Mouse (Mus musculus): ENCODE results near the gene Ypel3. TPM values are rescaled to one million over a fixed set of nuclear protein-coding genes. Genes with fewer than 3 reads are reported as not detected.

Ypel3 gene
- total RNA-seq, 2 experiments from 2014 or later: 43.4 to 73.3 TPM

DNA sequence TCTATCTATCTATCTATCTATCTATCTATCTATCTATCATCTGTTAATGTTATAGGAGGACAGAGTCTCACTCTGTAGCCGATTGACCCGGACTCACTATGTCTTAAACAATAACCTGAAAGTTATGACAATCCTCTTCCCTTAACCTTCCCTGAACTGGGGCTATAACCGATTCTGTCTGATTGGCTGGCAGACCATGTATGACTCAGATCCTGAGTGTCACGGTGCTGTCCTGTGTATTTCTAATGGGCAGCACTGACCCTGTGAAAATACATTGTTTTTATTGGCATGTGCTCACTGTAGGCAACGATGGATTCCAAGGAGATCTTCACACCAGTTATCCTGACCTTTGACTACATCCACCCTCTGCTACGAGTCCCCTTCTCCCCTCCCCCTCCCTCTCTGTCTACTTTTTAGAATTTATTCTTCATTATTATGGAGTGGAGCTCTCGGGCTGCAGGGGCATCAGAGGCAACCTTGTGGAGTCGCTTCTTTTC lies 39.0 kb downstream of the Ypel3 start:
- DNase-seq: no peak

DNA sequence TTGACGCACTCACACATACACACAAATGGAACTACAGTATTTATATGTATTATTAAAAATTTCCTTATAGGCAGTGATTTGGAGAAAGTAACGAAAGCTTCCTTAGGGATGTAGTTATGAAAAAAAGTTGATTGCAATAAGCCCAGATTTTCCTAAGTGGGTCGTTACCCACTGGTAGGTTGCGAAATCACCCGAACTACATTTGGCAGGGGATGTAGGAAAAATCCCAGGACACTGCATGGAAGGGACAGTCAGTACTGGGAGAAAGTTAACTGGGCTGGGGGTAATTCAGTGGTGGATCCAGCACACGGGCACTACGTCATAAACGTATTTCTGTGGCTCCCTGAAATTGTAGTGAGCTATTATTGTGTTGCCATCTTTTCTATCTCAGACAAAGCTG lies 39.7 kb downstream of the Ypel3 start:
- DNase-seq: peak in 1 of 2 experiments; percentile 82

DNA sequence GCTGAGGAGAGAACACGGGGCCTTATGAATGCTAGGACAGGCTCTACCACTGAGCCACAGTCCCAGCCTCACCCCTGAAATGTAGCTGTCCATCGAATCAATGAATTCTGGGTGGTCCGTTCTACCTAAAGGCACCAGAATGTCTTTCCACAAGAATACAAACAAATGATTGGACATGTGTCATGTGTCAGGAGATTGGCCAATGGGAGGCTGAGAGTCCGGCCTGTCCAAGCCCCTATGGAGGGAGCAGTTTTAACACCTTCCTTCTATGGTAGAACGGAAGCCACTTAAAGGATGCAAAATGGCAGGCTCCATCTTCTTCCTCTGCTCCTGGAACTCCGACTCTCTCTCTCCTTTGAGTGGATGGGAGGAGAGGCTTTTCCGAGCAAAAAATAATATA lies 40.8 kb downstream of the Ypel3 start:
- DNase-seq: no peak

DNA sequence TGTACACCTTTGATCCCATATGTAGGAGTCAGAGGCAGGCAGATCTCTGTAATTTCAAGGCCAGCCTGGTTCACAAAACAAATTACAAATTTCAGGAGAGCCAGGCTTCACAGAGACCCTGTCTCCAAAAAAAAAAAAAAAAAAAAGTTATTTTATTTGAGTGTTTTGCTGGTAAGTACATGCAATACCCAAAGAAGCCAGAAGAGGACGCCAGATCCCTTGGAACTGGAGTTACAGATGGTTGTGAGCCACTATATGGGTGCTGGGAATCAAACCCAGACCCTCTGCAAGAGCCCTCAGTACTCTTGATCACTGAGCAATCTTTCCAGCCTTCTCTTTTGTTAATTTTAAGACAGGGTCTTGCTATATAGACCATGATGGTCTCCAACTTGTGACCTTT lies 42.1 kb downstream of the Ypel3 start:
- no peak for DNase-seq

DNA sequence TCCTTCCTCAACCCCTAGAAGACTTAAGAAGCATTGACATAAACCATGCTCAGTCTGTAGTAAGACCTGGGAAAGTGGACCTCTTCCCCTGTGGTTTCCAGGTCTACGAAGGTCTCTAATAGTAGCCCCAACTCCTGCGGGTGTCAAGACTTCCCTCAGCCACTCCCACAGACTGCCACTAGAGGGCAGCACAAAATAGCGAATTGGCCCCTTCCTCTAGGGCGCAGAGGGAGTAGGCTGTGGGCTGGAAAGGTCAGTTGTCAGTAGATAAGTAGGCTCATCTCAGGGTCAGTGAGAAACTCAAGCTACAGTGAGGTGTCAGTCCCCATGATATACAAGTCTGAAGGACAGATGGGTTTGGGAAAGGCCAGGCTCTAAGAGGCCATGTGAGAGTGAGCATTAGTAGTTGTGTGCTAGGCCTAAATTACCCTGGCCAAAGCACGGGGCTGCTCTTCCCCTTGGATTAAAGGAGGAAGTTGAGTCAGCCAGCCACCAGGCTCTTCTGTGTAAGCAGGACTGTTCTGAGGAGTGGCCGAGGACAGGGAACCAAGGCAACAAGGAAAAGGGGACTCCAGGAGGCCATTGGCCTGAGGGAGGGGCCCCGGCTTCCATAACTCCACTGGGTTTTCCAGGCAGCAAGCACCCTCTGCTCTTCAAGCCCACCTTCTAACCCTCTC lies 45.2 kb downstream of the Ypel3 start:
- DNase-seq: peak; percentile 85 to 93

DNA sequence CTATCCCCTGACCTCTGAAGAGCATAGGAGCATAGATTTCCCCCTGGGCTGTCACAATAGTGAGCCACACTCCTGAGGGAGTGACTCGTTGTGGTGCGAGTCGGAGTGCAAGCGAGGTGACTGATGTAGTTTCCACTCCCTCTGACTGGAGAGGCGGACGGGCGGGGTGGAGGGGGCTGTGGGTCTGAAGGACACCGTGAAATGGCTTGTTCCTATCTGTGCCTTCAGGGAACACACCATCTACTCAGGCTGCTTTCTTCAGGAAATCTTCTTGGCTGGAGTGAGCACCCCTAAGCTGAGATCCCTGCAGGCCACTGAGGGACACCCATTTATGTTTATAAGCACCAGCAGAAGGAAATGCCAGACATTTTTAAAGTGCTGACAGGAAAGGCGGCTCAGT lies 46.0 kb downstream of the Ypel3 start:
- DNase-seq: peak; percentile 46 to 62

DNA sequence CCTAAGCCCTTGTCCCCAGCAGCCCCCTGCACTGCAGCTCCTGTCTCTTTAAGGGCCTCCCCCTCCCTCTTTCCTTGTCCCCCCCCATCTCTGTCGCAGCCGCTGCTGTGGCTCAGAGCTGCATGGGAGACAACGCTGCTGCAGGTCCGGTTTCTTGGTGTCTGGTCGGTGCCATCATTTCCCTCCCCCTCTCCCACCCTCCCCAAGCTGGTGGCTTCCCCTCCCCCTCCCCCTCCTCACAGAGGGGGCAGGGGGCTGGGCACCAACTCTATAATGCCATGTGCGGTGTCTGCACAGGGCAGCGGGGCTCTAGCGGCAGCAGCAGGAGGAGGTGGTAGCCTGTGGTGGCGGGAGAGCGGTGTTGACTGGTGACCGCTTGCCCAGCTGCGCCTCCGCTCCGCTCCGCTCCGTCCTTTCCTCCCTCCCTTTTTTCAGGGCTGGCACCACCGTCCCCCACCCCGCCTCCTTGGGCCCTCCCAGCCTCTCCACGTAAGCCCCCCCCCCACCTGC lies 46.5 kb downstream of the Ypel3 start:
- no peak for DNase-seq

DNA sequence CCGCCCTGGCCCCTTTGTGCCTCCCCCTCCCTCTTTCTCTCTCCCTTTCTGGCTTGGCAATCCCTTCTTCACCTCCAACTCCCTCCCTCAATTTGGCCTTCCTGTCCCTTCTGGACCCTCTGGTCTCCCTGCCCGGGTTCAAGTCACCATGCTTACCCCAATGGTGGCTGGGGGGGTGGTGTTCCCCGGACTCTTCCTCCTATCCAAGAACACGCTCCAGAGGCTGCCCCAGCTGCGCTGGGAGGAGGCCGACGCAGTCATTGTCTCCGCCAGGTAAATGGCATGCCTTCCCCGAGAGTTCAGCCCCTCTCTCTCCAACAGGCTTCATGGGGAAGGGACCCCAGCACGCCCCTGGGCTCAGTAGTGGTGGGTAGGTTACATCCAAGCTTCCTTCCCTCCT lies 47.2 kb downstream of the Ypel3 start:
- DNase-seq: no peak

DNA sequence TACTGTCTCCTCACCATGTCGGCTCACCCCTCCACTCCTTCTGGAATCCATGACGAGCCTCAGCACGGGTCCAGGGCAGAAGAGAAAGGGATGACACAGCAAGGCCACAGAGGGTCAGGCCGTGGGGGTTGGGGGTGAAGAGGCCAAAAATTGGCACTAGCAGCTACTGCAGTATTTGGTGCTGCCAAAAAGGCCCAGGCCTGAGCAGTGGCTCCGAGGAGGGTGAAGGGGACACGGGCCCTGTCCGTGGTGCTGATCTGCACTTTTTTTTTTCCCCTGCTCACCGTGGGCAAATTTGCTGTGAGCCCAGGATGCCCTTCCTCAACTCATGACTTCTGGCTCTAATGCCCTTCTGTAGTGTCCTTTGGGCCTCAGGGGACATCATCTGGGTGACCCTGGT lies 48.6 kb downstream of the Ypel3 start:
- DNase-seq: peak in 1 of 2 experiments; percentile 38

DNA sequence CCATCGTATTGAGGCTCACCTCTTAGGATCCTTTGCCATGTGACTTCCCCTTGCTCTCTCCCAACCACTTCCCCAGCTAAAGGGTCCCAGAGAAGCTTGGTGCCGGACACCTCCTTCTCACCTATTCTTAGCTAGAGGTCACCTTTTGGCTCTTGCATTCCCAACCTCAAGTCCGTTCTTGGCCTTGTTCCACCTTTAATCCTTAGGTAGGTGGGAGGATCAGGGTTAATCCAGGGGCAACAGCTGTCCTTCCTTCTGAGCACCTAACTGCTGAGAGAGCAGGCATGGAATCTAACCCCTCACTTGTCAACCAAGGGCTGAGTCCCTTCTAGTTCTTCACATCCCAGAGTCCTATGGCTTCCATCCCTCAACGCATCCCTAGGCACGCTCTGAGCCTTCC lies 49.2 kb downstream of the Ypel3 start:
- no peak for DNase-seq

Other genes with a start within 250 kb of the Ypel3 start
- gene Eif3c, start 210.5 kb upstream of the Ypel3 start, total RNA-seq (2021): 100 to 1,000 TPM; 142 to 148 TPM
- gene Apobr, start 192.0 kb upstream of the Ypel3 start, total RNA-seq (2021): under 1 TPM; 0.23 to 0.79 TPM
- gene Cln3, start 191.1 kb upstream of the Ypel3 start, total RNA-seq (2021): 10 to 100 TPM in 1 of 2 experiments, 1 to 10 TPM in 1; 9.0 to 17.9 TPM
- not detected for gene Il27, start 182.0 kb upstream of the Ypel3 start, total RNA-seq (2021)
- gene Nupr1, start 146.1 kb upstream of the Ypel3 start, total RNA-seq (2021): 1 to 10 TPM; 6.1 to 8.0 TPM
- 10 to 100 TPM; 24.8 to 26.5 TPM for gene Sgf29, start 127.6 kb upstream of the Ypel3 start, total RNA-seq (2021)
- gene Sult1a1, start 100.5 kb upstream of the Ypel3 start, total RNA-seq (2021): 10 to 100 TPM; 31.1 to 44.0 TPM
- 10 to 100 TPM; 60.1 to 60.4 TPM for gene Bola2, start 81.6 kb upstream of the Ypel3 start, total RNA-seq (2021)
- gene Slx1b, start 81.2 kb upstream of the Ypel3 start, total RNA-seq (2021): 1 to 10 TPM; 3.7 to 4.1 TPM
- gene Coro1a, start 69.2 kb upstream of the Ypel3 start, total RNA-seq (2021): 10 to 100 TPM in 1 of 2 experiments, 1 to 10 TPM in 1; 9.3 to 28.6 TPM
- gene Mapk3, start 17.4 kb upstream of the Ypel3 start, total RNA-seq (2021): 10 to 100 TPM; 37.2 to 46.7 TPM
- gene Gdpd3, start 10.6 kb upstream of the Ypel3 start, total RNA-seq (2021): 1 to 10 TPM in 1 of 2 experiments, under 1 TPM in 1; 0.27 to 1.6 TPM
- gene Tbx6, start 4.5 kb downstream of the Ypel3 start, total RNA-seq (2021): under 1 TPM; 0.27 to 0.64 TPM
- gene Ppp4c, start 15.5 kb downstream of the Ypel3 start, total RNA-seq (2021): 10 to 100 TPM; 35.6 to 39.0 TPM
- gene Fam57b, start 20.7 kb downstream of the Ypel3 start, total RNA-seq (2021): 1 to 10 TPM; 8.4 to 8.6 TPM
- gene 4930451I11Rik, start 54.7 kb downstream of the Ypel3 start, total RNA-seq (2021): not detected
- not detected for gene Doc2a, start 70.5 kb downstream of the Ypel3 start, total RNA-seq (2021)
- gene Hirip3, start 85.0 kb downstream of the Ypel3 start, total RNA-seq (2021): 1 to 10 TPM; 5.0 to 6.4 TPM
- gene Ino80e, start 85.4 kb downstream of the Ypel3 start, total RNA-seq (2021): 10 to 100 TPM; 17.2 to 19.1 TPM
- gene Taok2, start 107.7 kb downstream of the Ypel3 start, total RNA-seq (2021): 10 to 100 TPM; 35.6 to 38.4 TPM
- gene Tmem219, start 146.0 kb downstream of the Ypel3 start, total RNA-seq (2021): 10 to 100 TPM; 10.4 to 10.6 TPM
- gene Kctd13, start 151.9 kb downstream of the Ypel3 start, total RNA-seq (2021): 1 to 10 TPM; 7.4 to 7.5 TPM
- not detected for gene Asphd1, start 172.6 kb downstream of the Ypel3 start, total RNA-seq (2021)
- 1 to 10 TPM; 5.5 to 6.2 TPM for gene Sez6l2, start 173.6 kb downstream of the Ypel3 start, total RNA-seq (2021)
- gene Cdipt, start 199.0 kb downstream of the Ypel3 start, total RNA-seq (2021): 10 to 100 TPM; 43.2 to 45.2 TPM
- under 1 TPM in 1 of 2 experiments, not detected in 1; 0.59 TPM for gene Cdiptos, start 199.1 kb downstream of the Ypel3 start, total RNA-seq (2021)
- 10 to 100 TPM; 59.9 to 68.7 TPM for gene Mvp, start 237.7 kb downstream of the Ypel3 start, total RNA-seq (2021)
- gene Pagr1b, start 239.5 kb downstream of the Ypel3 start, total RNA-seq (2021): not detected
- 10 to 100 TPM in 1 of 2 experiments, 1 to 10 TPM in 1; 8.3 to 10.7 TPM for gene Pagr1a, start 240.4 kb downstream of the Ypel3 start, total RNA-seq (2021)
- 10 to 100 TPM; 24.6 to 27.3 TPM for gene Gm42742, start 244.1 kb downstream of the Ypel3 start, total RNA-seq (2021)
- under 1 TPM in 1 of 2 experiments, not detected in 1; 0.80 TPM for gene Prrt2, start 244.3 kb downstream of the Ypel3 start, total RNA-seq (2021)

Measured in heart, adult 18-20 months (tissue).